Mouse (Mus musculus): ENCODE data around the gene Hoxc6. TPM values are rescaled to one million over a fixed set of nuclear protein-coding genes. Genes with fewer than 3 reads are reported as not detected.

Hoxc6 gene
- polyA plus RNA-seq, 1 experiment from 2014 or later, result not detected

- Histone ChIP-seq H3K9ac (replicated peaks) (no peak overlapping the region), H3K27ac (ENCODE audit: low read depth) (no peak overlapping the region), H3K36me3 (replicated peaks; ENCODE audit: insufficient read depth, low read length) (no peaks in the 10 kb centered on the region), H3K9me3 (ENCODE audit: low read length) (no peaks in the 10 kb centered on the region), H3K4me3 (ENCODE audit: low read depth, low read length) (no peak overlapping the region), H3K4me1 (ENCODE audit: insufficient read depth) (peaks cover 5% of the 10 kb centered on the region), H3K4me2 (ENCODE audit: low read depth, low read length) (no peak overlapping the region), H3K27me3 (ENCODE audit: insufficient read depth, low read length) (peaks cover 98% of the 10 kb centered on the region)
- no peak for DNase-seq
- TF ChIP-seq CTCF (IDR thresholded peaks at IDR 0.05; ENCODE audit: low read depth), result no peak
- WGBS (ENCODE audit: insufficient replicate concordance), result 21% methylated on average over 3 of the region's 3 CpGs
- ATAC-seq, result no peak
Measured at GRCm38 (mm10) chr15:102984925-102985324, 13.1 kb upstream of the Hoxc6 start.

- Histone ChIP-seq H3K4me2 (ENCODE audit: low read depth, low read length) (no peak overlapping the region), H3K27me3 (ENCODE audit: insufficient read depth, low read length) (peaks cover 98% of the 10 kb centered on the region), H3K36me3 (replicated peaks; ENCODE audit: insufficient read depth, low read length) (no peaks in the 10 kb centered on the region), H3K4me1 (ENCODE audit: insufficient read depth) (no peaks in the 10 kb centered on the region), H3K4me3 (ENCODE audit: low read depth, low read length) (no peak overlapping the region), H3K27ac (ENCODE audit: low read depth) (no peak overlapping the region), H3K9ac (replicated peaks) (no peak overlapping the region), H3K9me3 (ENCODE audit: low read length) (no peaks in the 10 kb centered on the region)
- 5% methylated on average over 21 of the region's 21 CpGs for WGBS (ENCODE audit: insufficient replicate concordance)
- TF ChIP-seq CTCF (IDR thresholded peaks at IDR 0.05; ENCODE audit: low read depth) (peak; percentile 91), EP300 (IDR thresholded peaks at IDR 0.05; ENCODE audit: low read depth) (no peak)
- DNase-seq (peak; percentile 91), ATAC-seq (peak; percentile 67; the same call in 1 of the 2 replicates)
Measured at GRCm38 (mm10) chr15:102987124-102987833, 10.8 kb upstream of the Hoxc6 start.

GRCm38 (mm10) chr15:102988078-102988477 is 10.0 kb upstream of the Hoxc6 start:
- 29% methylated on average over 5 of the region's 5 CpGs for WGBS (ENCODE audit: insufficient replicate concordance)
- H3K9ac ChIP-seq (replicated peaks), result no peak overlapping the region
- no peak overlapping the region for H3K4me2 ChIP-seq (ENCODE audit: low read depth, low read length)
- no peak for ATAC-seq
- TF ChIP-seq EP300 (IDR thresholded peaks at IDR 0.05; ENCODE audit: low read depth) (no peak), CTCF (IDR thresholded peaks at IDR 0.05; ENCODE audit: low read depth) (no peak)
- no peak for DNase-seq
- H3K4me1 ChIP-seq (ENCODE audit: insufficient read depth), result no peaks in the 10 kb centered on the region
- no peaks in the 10 kb centered on the region for H3K9me3 ChIP-seq (ENCODE audit: low read length)
- H3K27me3 ChIP-seq (ENCODE audit: insufficient read depth, low read length), result peaks cover 98% of the 10 kb centered on the region
- H3K36me3 ChIP-seq (replicated peaks; ENCODE audit: insufficient read depth, low read length), result no peaks in the 10 kb centered on the region
- no peak overlapping the region for H3K27ac ChIP-seq (ENCODE audit: low read depth)
- H3K4me3 ChIP-seq (ENCODE audit: low read depth, low read length), result no peak overlapping the region

- Histone ChIP-seq H3K9me3 (ENCODE audit: low read length) (no peaks in the 10 kb centered on the region), H3K27ac (ENCODE audit: low read depth) (no peak within 1 kb of the TSS), H3K4me2 (ENCODE audit: low read depth, low read length) (no peak within 1 kb of the TSS), H3K4me3 (ENCODE audit: low read depth, low read length) (no peak within 1 kb of the TSS), H3K9ac (replicated peaks) (no peak within 1 kb of the TSS), H3K27me3 (ENCODE audit: insufficient read depth, low read length) (peaks cover 98% of the 10 kb centered on the region), H3K36me3 (replicated peaks; ENCODE audit: insufficient read depth, low read length) (no peaks in the 10 kb centered on the region), H3K4me1 (ENCODE audit: insufficient read depth) (no peaks in the 10 kb centered on the region)
- TF ChIP-seq CTCF (IDR thresholded peaks at IDR 0.05; ENCODE audit: low read depth) (no peak), EP300 (IDR thresholded peaks at IDR 0.05; ENCODE audit: low read depth) (no peak)
- ATAC-seq (no peak), DNase-seq (no peak)
- 3% methylated on average over 66 of the region's 69 CpGs for WGBS (ENCODE audit: insufficient replicate concordance)
Measured at GRCm38 (mm10) chr15:102990461-102991397, 7.3 kb upstream of the Hoxc6 start, which contains the start of gene Hoxc8. Gene Hoxc8 (plus strand): TSS chr15:102990607.

- H3K9me3 ChIP-seq (ENCODE audit: low read length), result no peaks in the 10 kb centered on the region
- H3K27ac ChIP-seq (ENCODE audit: low read depth), result no peak overlapping the region
- DNase-seq, result no peak
- no peak overlapping the region for H3K9ac ChIP-seq (replicated peaks)
- no peaks in the 10 kb centered on the region for H3K4me1 ChIP-seq (ENCODE audit: insufficient read depth)
- H3K4me3 ChIP-seq (ENCODE audit: low read depth, low read length), result no peak overlapping the region
- 2% methylated on average over 7 of the region's 7 CpGs for WGBS (ENCODE audit: insufficient replicate concordance)
- TF ChIP-seq CTCF (IDR thresholded peaks at IDR 0.05; ENCODE audit: low read depth), result no peak
- no peak for TF ChIP-seq EP300 (IDR thresholded peaks at IDR 0.05; ENCODE audit: low read depth)
- H3K36me3 ChIP-seq (replicated peaks; ENCODE audit: insufficient read depth, low read length), result no peaks in the 10 kb centered on the region
- H3K27me3 ChIP-seq (ENCODE audit: insufficient read depth, low read length), result peaks cover 97% of the 10 kb centered on the region
- ATAC-seq, result no peak
- H3K4me2 ChIP-seq (ENCODE audit: low read depth, low read length), result no peak overlapping the region
Measured at GRCm38 (mm10) chr15:102991782-102992181, 6.3 kb upstream of the Hoxc6 start.

- TF ChIP-seq EP300 (IDR thresholded peaks at IDR 0.05; ENCODE audit: low read depth) (no peak), CTCF (IDR thresholded peaks at IDR 0.05; ENCODE audit: low read depth) (no peak)
- no peak for ATAC-seq
- Histone ChIP-seq H3K9ac (replicated peaks) (no peak overlapping the region), H3K36me3 (replicated peaks; ENCODE audit: insufficient read depth, low read length) (no peaks in the 10 kb centered on the region), H3K27me3 (ENCODE audit: insufficient read depth, low read length) (peaks cover 97% of the 10 kb centered on the region), H3K4me1 (ENCODE audit: insufficient read depth) (no peaks in the 10 kb centered on the region), H3K4me3 (ENCODE audit: low read depth, low read length) (no peak overlapping the region), H3K9me3 (ENCODE audit: low read length) (no peaks in the 10 kb centered on the region), H3K27ac (ENCODE audit: low read depth) (no peak overlapping the region), H3K4me2 (ENCODE audit: low read depth, low read length) (no peak overlapping the region)
- 3% methylated on average over 11 of the region's 11 CpGs for WGBS (ENCODE audit: insufficient replicate concordance)
- no peak for DNase-seq
Measured at GRCm38 (mm10) chr15:102992206-102992605, 5.9 kb upstream of the Hoxc6 start.

Data from liver, postnatal 0 days (tissue).